Mouse (Mus musculus): ENCODE data around the gene Nlgn1.

The Nlgn1 gene

GRCm38 (mm10) chr3:25813368-25813767 lies 518.9 kb downstream of the Nlgn1 start:
- no peak for DNase-seq (ENCODE audit: low read depth, low spot score)

DNA sequence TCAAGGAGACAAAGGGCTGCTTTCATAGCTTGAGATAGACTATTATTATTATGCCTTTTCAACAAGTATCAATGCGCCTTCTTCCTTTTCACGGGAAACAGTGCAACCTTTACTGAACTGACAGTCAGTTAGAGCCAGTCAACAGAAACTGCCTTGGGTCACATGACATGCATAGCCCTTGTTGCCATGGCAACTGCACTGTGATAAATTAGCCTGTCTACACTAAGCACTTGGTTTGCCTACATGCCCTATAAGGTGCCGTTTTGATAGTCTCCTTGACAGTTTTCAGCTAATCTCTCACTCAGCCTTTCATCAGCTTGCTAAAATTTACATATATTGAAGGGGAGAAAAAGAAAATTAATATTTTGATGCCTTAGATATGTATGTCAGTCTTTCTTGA lies 524.7 kb downstream of the Nlgn1 start:
- DNase-seq (ENCODE audit: low read depth, low spot score): peak; percentile 36

DNA sequence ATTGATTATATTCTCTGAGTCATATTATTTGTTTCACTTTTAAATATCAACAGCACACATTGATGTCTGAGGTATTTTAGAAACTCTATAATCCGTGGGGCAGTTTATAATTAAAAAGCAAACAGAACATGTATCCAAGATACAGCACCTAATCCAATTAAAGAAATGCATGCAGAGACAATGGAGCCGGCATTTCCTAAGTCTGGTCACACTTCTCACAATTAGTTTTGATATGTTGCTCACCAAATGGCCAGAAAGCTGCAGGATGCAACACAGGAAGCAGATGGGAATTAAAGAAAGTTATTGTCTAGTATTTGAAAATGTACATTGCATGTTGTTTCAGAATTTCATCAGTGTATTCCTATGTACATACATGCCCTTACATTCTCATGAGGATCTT lies 550.6 kb downstream of the Nlgn1 start:
- no peak for DNase-seq (ENCODE audit: low read depth, low spot score)

- no peak for DNase-seq (ENCODE audit: low read depth, low spot score)
Observed at GRCm38 (mm10) chr3:25775437-25775836, 556.8 kb downstream of the Nlgn1 start.

GRCm38 (mm10) chr3:25773908-25774307 lies 558.4 kb downstream of the Nlgn1 start:
- DNase-seq (ENCODE audit: low read depth, low spot score): no peak

GRCm38 (mm10) chr3:25773467-25773866 lies 558.8 kb downstream of the Nlgn1 start:
- no peak for DNase-seq (ENCODE audit: low read depth, low spot score)

DNA sequence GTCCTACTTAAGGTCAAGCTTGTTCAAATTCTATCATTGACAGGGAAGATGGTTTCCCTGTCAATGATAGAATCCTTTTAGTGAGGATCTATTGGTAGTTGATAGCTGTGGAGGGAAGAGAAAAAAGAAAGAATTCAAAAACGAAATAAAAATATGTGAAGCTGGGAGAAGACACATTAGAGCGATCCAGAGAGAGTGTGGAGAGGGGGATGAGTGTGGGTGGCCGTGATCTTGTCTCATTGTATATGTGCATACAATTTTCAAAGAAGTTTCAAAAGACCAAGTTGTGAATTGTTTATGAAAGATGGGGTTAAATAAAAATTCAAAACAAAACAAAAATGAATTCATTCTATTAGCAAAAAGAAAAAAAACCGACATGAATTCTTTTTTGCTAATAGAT lies 568.6 kb downstream of the Nlgn1 start:
- no peak for DNase-seq (ENCODE audit: low read depth, low spot score)

DNA sequence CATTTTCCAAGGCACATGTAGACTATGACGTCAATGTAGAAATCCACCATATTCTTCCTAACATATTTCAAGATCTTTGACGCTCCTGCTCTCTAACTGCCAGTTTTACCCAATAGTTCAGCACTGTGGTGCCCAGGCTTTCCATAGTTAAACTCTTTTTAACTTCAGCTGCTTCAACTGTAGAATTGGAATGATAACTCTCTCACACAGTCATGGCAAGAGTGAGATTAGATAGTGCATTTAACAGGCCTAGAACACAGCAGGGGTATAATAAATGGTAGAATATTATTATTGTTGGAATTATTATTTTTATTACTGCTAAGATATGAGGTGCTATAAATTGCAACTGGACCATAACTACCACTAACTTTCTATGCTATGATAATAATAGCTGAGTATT lies 574.4 kb downstream of the Nlgn1 start:
- DNase-seq (ENCODE audit: low read depth, low spot score): no peak

DNA sequence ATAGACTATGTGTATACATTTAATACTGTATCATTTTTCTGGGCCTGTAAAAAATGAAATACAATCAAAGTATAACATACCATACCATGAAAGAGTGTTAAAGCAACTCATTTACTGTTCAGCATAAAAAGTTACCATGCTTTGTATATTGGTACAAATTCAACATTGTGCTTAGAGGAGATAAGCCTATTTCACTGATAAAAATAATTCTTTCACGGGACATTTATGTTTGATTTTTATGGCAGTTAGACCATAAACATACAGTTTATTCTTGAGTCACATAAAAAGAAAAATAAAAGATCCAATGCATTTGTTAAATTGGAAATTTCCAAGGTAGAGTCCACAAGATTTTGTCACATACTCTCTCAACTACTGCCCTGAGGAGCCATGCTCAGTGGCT lies 608.1 kb downstream of the Nlgn1 start:
- DNase-seq (ENCODE audit: low read depth, low spot score): no peak

DNA sequence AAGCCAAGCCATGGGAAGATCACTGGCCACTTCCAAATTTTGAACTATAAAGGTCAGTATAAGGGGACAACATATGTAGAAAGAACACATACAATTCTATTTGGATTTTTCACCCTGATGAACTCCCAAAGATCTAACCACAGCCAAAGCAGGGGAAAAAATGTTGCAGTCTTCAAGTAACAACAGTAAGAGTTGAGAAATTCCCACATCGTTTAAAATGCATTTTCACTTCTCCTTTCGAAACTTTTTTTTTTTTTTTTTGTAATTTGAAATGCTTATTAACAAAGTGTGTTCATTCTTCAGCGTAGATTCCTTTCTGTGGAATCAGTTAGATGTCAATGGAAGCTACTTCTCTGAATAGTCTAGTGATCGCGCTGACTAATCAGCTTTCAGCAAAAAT lies 610.8 kb downstream of the Nlgn1 start:
- no peak for DNase-seq (ENCODE audit: low read depth, low spot score)

- DNase-seq (ENCODE audit: low read depth, low spot score): no peak
Observed at GRCm38 (mm10) chr3:25707380-25707779, 624.9 kb downstream of the Nlgn1 start.

DNA sequence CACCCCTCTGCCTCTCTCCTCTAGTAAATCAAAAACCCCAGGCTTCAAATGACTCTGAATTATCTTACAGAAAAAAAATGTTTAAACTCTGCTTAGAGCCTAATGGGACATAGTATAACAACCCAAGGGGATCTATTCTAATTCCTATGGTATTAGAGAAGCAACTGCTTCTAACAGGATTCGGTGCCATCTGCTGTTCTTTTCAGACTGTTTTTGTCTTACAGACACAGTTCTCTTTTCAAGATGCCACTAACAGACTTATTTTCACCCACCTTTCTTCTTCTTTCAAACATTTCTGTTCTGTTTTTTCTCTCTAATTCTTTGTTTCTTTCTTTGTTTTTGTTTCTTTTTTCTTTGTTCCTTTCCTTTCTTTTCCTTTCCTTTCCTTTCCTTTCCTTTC lies 635.0 kb downstream of the Nlgn1 start:
- no peak for DNase-seq (ENCODE audit: low read depth, low spot score)

DNA sequence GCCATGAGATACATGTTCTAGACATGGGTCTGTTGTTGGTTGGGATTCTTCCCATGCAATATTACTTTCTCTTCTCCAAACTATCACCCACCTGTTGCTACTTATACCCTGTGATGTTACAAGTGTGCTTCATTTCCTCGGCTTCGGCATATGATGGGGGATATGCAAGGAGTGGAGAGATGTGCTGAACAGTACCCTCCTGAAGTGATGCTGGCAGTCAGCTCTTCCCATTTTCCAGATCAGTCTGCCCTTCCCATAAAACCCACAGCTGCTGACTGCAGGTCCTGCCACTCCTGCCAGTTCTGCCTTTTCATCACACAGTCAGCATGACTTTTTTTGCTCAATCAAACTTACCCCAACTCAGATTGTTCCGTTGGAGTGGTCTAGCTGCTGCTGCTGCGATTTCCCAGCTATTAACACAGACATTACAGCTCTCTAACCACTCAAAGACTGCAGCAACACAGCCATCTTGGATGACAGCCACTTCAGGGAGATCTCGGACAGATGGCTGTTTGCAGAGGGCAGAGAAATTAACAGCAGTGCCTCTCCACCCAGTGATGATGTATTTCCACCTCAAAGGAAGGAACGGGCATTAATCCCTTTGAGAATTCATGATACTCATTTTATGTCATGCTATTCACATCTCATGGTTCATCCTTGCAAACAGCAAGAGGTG lies 643.3 kb downstream of the Nlgn1 start:
- DNase-seq (ENCODE audit: low read depth, low spot score): no peak

DNA sequence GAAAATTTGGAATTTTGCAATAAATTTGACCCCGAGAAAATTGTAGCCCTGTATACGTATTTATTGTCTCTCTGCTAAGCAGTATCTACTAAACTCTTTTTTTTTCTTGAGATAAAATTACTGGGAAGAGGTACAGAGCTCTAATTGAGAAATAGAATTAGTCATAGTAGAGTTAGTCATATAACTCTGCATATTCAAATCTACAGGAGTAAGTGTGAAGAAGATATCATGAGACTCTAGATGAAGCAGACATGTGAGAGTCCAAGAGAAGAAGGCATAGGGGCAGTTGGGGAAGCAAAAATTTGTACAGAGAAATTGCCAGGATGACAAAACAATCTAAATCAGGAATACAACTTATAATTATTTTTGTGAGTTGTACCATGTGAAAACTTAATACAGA lies 648.6 kb downstream of the Nlgn1 start:
- no peak for DNase-seq (ENCODE audit: low read depth, low spot score)

DNA sequence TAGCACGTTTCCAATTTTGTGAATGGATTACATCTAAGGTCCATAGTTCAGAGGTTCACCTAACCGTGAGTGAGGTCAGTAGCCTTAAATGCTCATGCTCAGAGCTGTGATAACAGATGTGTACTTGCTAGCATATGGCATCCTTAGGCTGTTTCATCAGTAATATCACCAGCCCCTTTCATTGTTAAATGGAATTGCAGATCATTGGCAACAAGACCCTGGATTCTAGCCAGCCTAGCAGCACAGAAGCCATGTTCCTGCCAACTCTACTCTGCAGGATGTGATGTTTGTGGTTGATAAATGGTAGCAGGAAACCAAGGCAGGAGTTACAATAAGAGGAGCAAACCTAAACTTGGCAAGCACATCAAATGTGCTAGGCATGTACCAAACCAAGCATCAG lies 652.9 kb downstream of the Nlgn1 start:
- DNase-seq (ENCODE audit: low read depth, low spot score): no peak

GRCm38 (mm10) chr3:25675888-25676287 lies 656.4 kb downstream of the Nlgn1 start:
- DNase-seq (ENCODE audit: low read depth, low spot score): no peak

DNA sequence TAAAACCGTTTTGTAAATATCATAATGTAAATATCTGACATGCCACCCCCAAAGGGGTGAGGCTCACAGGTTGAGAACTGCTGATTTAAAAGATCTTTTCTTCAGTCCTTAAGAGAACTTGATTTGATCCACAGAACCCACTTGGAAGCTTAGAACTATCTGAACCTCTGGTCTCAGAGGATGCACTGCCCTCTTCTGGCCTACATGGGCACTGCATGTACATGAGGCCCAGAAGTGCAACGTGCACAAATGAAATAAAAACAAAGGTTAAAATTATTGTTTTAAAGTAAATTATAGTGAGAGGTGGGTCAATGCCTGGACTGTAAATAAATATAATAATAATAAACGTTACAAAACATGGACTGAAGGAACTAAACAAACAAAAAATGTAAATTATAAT lies 657.2 kb downstream of the Nlgn1 start:
- DNase-seq (ENCODE audit: low read depth, low spot score): no peak

- DNase-seq (ENCODE audit: low read depth, low spot score): no peak
Observed at GRCm38 (mm10) chr3:25673408-25673807, 658.9 kb downstream of the Nlgn1 start.

DNA sequence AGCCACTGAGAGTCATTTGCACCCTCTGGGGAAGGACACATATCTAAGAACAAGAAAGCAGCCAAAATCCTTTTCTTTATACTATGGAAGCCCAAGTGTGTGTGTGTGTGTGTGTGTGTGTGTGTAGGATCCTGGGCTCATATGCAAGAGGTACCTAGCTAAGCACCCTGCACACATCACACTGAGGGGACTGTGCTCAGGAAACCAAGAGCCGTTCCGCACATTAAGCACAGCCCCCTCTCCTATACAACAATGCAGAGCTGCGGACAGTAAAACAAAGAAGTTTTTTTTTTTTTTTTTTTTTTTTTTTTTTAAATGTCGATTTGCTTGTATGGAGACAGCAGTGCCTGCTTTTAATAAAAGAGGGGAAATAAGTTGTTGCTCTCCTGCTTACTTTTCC lies 659.5 kb downstream of the Nlgn1 start:
- DNase-seq (ENCODE audit: low read depth, low spot score): no peak

DNA sequence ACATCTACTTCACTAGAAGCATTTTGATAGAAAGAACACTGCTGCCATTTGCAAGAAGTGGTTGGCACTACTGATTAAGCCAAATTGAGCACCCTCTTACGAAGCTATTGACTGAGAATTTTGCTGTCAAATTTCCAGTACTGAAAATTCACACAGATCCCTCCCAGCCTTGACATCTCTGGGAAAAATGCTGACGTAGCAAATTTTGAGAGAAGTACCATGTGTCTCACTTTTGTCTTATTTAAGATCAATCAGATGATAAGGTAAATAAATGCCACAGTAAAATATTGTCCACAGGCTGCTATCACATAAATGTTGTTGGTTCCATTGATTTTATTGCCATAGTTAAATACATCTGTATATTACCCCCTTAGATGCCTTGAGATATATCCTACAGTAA lies 668.8 kb downstream of the Nlgn1 start:
- DNase-seq (ENCODE audit: low read depth, low spot score): no peak

DNA sequence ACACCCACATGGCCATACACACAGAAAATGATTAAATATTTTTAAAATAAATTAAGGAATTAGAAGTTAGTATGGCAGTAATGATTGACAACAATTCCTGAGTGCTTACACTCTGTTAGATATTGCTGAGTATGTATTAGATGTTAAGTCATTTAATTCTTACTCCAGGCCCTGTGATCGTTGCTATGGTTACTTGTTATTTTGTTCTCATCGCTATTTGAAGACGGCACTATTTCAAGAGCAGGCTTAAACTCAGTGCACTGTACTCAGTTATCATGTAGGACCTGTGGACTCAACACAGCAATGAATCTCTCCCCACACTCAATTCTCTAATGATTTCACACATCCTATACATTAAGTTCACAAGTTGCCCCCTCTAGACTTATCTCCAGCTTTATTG lies 672.0 kb downstream of the Nlgn1 start:
- no peak for DNase-seq (ENCODE audit: low read depth, low spot score)

DNA sequence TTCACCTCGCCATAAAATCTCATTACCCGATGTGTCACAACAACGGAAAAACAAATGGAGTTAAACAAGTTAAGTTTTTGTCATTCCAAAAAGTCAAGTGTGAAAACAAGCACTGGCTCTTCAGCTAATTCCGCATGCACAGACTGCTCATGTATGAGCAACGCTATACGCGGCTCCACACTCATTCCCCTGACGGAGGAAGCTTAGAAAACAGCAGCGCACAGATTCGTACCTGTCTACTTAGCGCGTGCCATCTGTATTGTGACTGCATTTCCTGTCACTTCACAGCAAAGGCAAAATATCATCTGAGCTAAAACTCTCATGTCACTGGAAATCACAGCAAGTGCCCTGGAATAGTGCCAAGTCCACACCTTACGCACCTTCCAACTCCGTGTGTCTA lies 674.3 kb downstream of the Nlgn1 start:
- no peak for DNase-seq (ENCODE audit: low read depth, low spot score)

DNA sequence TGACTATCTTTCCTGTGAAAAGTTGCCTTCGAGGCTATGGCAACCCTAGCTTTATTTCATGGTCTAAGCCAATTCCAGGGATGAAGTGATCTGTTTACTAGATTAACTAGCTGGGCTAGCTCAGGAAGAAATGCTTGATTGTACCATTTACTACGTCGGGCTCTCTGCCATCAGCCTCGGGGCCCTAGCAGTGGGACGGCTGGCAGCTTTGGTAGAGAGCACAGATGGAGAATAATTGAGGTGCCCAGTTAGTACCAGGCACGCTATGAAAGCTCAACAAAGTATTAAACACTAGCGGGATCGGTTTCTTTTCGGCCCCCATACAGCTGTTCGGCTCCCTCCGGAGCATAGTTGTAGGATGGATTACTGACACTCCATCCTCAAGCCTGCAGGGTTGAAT lies 675.2 kb downstream of the Nlgn1 start:
- no peak for DNase-seq (ENCODE audit: low read depth, low spot score)

DNA sequence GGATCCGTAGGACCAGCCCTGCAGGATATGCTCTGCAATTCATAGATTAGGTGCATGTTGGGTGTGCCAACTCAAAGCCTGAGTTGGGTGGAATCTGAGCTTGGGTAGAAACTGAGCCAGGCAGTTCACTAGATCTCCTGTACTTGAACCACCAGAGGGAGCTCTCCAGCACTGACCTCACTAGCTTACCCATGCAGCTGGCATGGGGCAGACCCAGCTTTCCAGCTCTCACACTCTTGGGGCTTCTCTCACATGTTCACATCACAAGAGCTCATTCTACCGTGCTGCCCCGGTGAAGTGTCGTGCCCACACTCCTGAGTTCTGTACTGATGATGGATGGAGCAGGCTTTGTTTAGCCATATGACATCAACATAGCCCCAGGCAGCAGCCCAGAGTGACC lies 679.2 kb downstream of the Nlgn1 start:
- DNase-seq (ENCODE audit: low read depth, low spot score): no peak
